Mouse (Mus musculus) kidney, postnatal 0 days (tissue): ENCODE measurements at regions not wholly inside any gene's neighbourhood (a gene's known extent, or its start where the extent isn't known, plus 50 kb on each side); places are given as distances from the start of the nearest gene placed in this dataset.

Source experiments
- ATAC-seq: fragments of 200-750 bp; cut with Nextera tagmentation; replicated peaks from 2 replicates; pipeline ENCODE4 v1.8.0; 2017; ENCODE audit warnings: low read depth, moderate number of reproducible peaks, moderate TSS enrichment, moderate library complexity; ENCODE audit not compliant: low FRiP score
- DNase-seq: peaks from one replicate; pipeline ENCODE4 v3.0.0-alpha.2; 2016; ENCODE audit warnings: low spot score
- H3K27ac ChIP-seq: fragments of 300-500 bp; sonication (generic); 2 replicates; pipeline ENCODE4 v1.5.1; 2014; ENCODE audit warnings: mild to moderate bottlenecking
- H3K27me3 ChIP-seq: fragments of 300-500 bp; sonication (generic); 2 replicates; pipeline ENCODE4 v1.6.1; 2014; ENCODE audit warnings: low read length, mixed read lengths; ENCODE audit not compliant: insufficient read depth
- H3K36me3 ChIP-seq: fragments of 300-500 bp; sonication (generic); 2 replicates; pipeline ENCODE4 v1.6.1; 2014; ENCODE audit warnings: low read length, mixed read lengths; ENCODE audit not compliant: insufficient read depth
- H3K4me1 ChIP-seq: fragments of 300-500 bp; sonication (generic); replicated peaks from 2 replicates; pipeline ENCODE4 v1.6.1; 2014; ENCODE audit warnings: antibody characterized with exemption, low read length, mixed read lengths; ENCODE audit not compliant: insufficient read depth
- H3K4me2 ChIP-seq: fragments of 300-500 bp; sonication (generic); 2 replicates; pipeline ENCODE4 v1.6.1; 2014; ENCODE audit warnings: mild to moderate bottlenecking, low read length, moderate library complexity, mixed read lengths
- H3K4me3 ChIP-seq: fragments of 300-500 bp; sonication (generic); replicated peaks from 2 replicates; pipeline ENCODE4 v1.5.1; 2014; ENCODE audit warnings: low read depth, low read length
- H3K9ac ChIP-seq: fragments of 300-500 bp; sonication (generic); 2 replicates; pipeline ENCODE4 v1.6.1; 2014; ENCODE audit warnings: low read depth, low read length
- H3K9me3 ChIP-seq: fragments of 300-500 bp; sonication (generic); replicated peaks from 2 replicates; pipeline ENCODE4 v1.6.1; 2016; ENCODE audit warnings: low read length, inconsistent platforms, mixed read lengths
- CTCF ChIP-seq: IDR thresholded peaks from 2 replicates; pipeline ENCODE4 v1.5.1; 2016; ENCODE audit warnings: antibody characterized with exemption, low read depth, mild to moderate bottlenecking, moderate library complexity
- WGBS: fragments of 180-500 bp; shearing (Covaris S2); extraction: QIAGEN DNeasy Blood & Tissue Kit; methylation state at CpG from one replicate; pipeline ENCODE4 v1.1.7; 2014; 5-methylcytosine and 5-hydroxymethylcytosine counted together

- Histone ChIP-seq H3K9me3 (no peaks in the 10 kb centered on the region), H3K4me2 (no peak overlapping the region), H3K27ac (no peak overlapping the region), H3K4me3 (no peak overlapping the region), H3K27me3 (no peaks in the 10 kb centered on the region; the same call in 1 of the 2 replicates), H3K4me1 (no peaks in the 10 kb centered on the region), H3K9ac (no peak overlapping the region), H3K36me3 (no peaks in the 10 kb centered on the region)
- 71% methylated on average over 11 of the region's 11 CpGs for WGBS
- DNase-seq (no peak), ATAC-seq (no peak)
- no peak for TF ChIP-seq CTCF
Observed at GRCm38 (mm10) chr13:72097811-72098210, 134.3 kb upstream of the Irx1 start.

- H3K4me1 ChIP-seq, result no peaks in the 10 kb centered on the region
- no peak for TF ChIP-seq CTCF
- no peak overlapping the region for H3K4me2 ChIP-seq
- H3K9me3 ChIP-seq, result no peaks in the 10 kb centered on the region
- no peak overlapping the region for H3K4me3 ChIP-seq
- H3K36me3 ChIP-seq, result no peaks in the 10 kb centered on the region
- 54% methylated on average over 5 of the region's 5 CpGs for WGBS
- H3K27ac ChIP-seq, result no peak overlapping the region
- no peak overlapping the region for H3K9ac ChIP-seq
- H3K27me3 ChIP-seq, result no peaks in the 10 kb centered on the region
- ATAC-seq (no peak), DNase-seq (no peak)
Observed at GRCm38 (mm10) chr13:72100741-72101140, 137.2 kb upstream of the Irx1 start.

- H3K4me2 ChIP-seq, result no peak overlapping the region
- H3K27me3 ChIP-seq, result no peaks in the 10 kb centered on the region
- H3K4me3 ChIP-seq, result no peak overlapping the region
- no peaks in the 10 kb centered on the region for H3K9me3 ChIP-seq
- ATAC-seq (no peak), DNase-seq (no peak)
- H3K36me3 ChIP-seq, result no peaks in the 10 kb centered on the region
- TF ChIP-seq CTCF, result no peak
- H3K9ac ChIP-seq, result no peak overlapping the region
- 78% methylated on average over 1 of the region's 1 CpGs for WGBS
- no peaks in the 10 kb centered on the region for H3K4me1 ChIP-seq
- no peak overlapping the region for H3K27ac ChIP-seq
Observed at GRCm38 (mm10) chr13:72108666-72109065, 145.1 kb upstream of the Irx1 start.

- H3K4me3 ChIP-seq, result no peak overlapping the region
- no peak overlapping the region for H3K9ac ChIP-seq
- no peak for TF ChIP-seq CTCF
- H3K27ac ChIP-seq, result no peak overlapping the region
- no peak overlapping the region for H3K4me2 ChIP-seq
- no peak for ATAC-seq
- H3K4me1 ChIP-seq, result no peaks in the 10 kb centered on the region
- WGBS, result 85% methylated on average over 4 of the region's 4 CpGs
- no peak for DNase-seq
- no peaks in the 10 kb centered on the region for H3K36me3 ChIP-seq
- no peaks in the 10 kb centered on the region for H3K27me3 ChIP-seq
- H3K9me3 ChIP-seq, result no peaks in the 10 kb centered on the region
Observed at GRCm38 (mm10) chr13:72113942-72114341, 150.4 kb upstream of the Irx1 start.

- Histone ChIP-seq H3K4me2 (no peak overlapping the region), H3K9ac (no peak overlapping the region), H3K27ac (no peak overlapping the region), H3K4me3 (no peak overlapping the region), H3K4me1 (no peaks in the 10 kb centered on the region), H3K27me3 (no peaks in the 10 kb centered on the region), H3K36me3 (no peaks in the 10 kb centered on the region), H3K9me3 (no peaks in the 10 kb centered on the region)
- no peak for TF ChIP-seq CTCF
- WGBS, result 25% methylated on average over 10 of the region's 10 CpGs
- ATAC-seq (no peak), DNase-seq (peak; percentile 19)
Observed at GRCm38 (mm10) chr13:72114776-72115663, 151.5 kb upstream of the Irx1 start.

- Histone ChIP-seq H3K36me3 (no peaks in the 10 kb centered on the region), H3K27ac (no peak overlapping the region), H3K4me2 (no peak overlapping the region), H3K9me3 (no peaks in the 10 kb centered on the region), H3K4me1 (no peaks in the 10 kb centered on the region), H3K4me3 (no peak overlapping the region), H3K9ac (no peak overlapping the region), H3K27me3 (no peaks in the 10 kb centered on the region)
- no peak for ATAC-seq
- WGBS, result 32% methylated on average over 7 of the region's 7 CpGs
- TF ChIP-seq CTCF, result no peak
- DNase-seq, result no peak
Observed at GRCm38 (mm10) chr13:72120467-72120866, 156.9 kb upstream of the Irx1 start.
